Mouse (Mus musculus) cerebellum, adult 2 months (tissue): ENCODE results near the gene Fgfr2.

Experiments used
- CTCF ChIP-seq: fragments of 200-500 bp; IDR thresholded peaks from 2 replicates; pipeline ENCODE4 v1.5.1; 2011; ENCODE audit warnings: low read depth, mild to moderate bottlenecking, control low read depth, low read length, moderate library complexity, borderline replicate concordance; ENCODE audit not compliant: insufficient read depth
- POLR2A ChIP-seq: fragments of 200-500 bp; IDR thresholded peaks from 2 replicates; pipeline ENCODE4 v1.6.1; 2011; ENCODE audit warnings: low read length, control low read depth, borderline replicate concordance; ENCODE audit not compliant: insufficient read depth

DNA sequence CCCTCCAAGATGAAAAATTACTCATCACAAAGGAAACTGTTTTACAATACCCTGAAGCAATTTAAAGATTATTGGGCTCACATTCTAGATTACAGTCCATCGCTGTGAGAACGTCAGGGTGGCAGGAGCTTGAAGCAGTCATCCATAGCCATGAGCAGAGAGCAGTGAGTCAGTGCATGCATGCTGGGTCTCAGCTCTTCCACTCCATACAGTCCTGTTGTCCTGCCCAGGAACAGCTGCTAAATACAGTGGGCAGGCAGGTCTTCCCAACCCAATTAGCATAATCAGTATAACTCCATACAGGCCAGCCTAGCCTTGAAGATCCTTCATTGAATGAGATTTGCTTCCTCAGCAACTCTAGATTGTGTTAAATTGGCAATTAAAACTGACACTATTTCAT lies 147.1 kb downstream of the Fgfr2 start:
- TF ChIP-seq CTCF = no peak
- no peak for TF ChIP-seq POLR2A
